Mouse (Mus musculus) forebrain, embryonic 13.5 days (tissue): Measurements from ENCODE around the gene Fam107b. TPM values are rescaled to one million over a fixed set of nuclear protein-coding genes. Genes with fewer than 3 reads are reported as not detected.
A peak's percentile ranks its signal among the peaks of the same experiment; 100 is the strongest.
"Not testable (repeated sequence)": the region's sequence is repeated elsewhere in the genome, so short reads cannot be mapped to it uniquely, and the experiment has no call there.

Experiments
- ATAC-seq: fragments of 200-750 bp; cut with Nextera tagmentation; 2 replicates; pipeline ENCODE4 v1.8.0; 2017
- H3K27ac ChIP-seq: fragments of 300-500 bp; sonication (generic); 2 replicates; pipeline ENCODE4 v1.5.1; 2015; ENCODE audit warnings: inconsistent platforms, mild to moderate bottlenecking, moderate library complexity
- H3K27me3 ChIP-seq: fragments of 300-500 bp; sonication (generic); 2 replicates; pipeline ENCODE4 v1.6.1; 2015; ENCODE audit warnings: mild to moderate bottlenecking, inconsistent platforms
- H3K36me3 ChIP-seq: fragments of 300-500 bp; sonication (generic); 2 replicates; pipeline ENCODE4 v1.6.1; 2015; ENCODE audit warnings: mild to moderate bottlenecking, inconsistent platforms; ENCODE audit not compliant: poor library complexity, severe bottlenecking
- H3K4me1 ChIP-seq: fragments of 300-500 bp; sonication (generic); 2 replicates; pipeline ENCODE4 v1.6.1; 2015; ENCODE audit warnings: inconsistent platforms
- H3K4me2 ChIP-seq: fragments of 300-500 bp; sonication (generic); 2 replicates; pipeline ENCODE4 v1.6.1; 2015; ENCODE audit warnings: inconsistent platforms, mild to moderate bottlenecking, moderate library complexity
- H3K4me3 ChIP-seq: fragments of 300-500 bp; sonication (generic); 2 replicates; pipeline ENCODE4 v1.5.1; 2015; ENCODE audit warnings: mild to moderate bottlenecking, inconsistent platforms
- H3K9ac ChIP-seq: fragments of 300-500 bp; sonication (generic); 2 replicates; pipeline ENCODE4 v1.6.1; 2015; ENCODE audit warnings: mild to moderate bottlenecking, inconsistent platforms
- H3K9me3 ChIP-seq: fragments of 300-500 bp; sonication (generic); replicated peaks from 2 replicates; pipeline ENCODE4 v1.6.1; 2016; ENCODE audit warnings: inconsistent platforms
- WGBS: fragments of 180-500 bp; shearing (Covaris S2); methylation state at CpG from one replicate; pipeline ENCODE4 v1.1.7; 2015; 5-methylcytosine and 5-hydroxymethylcytosine counted together
- polyA plus RNA-seq: library from polyadenylated mRNA; unstranded; fragments of >200 nt; fragmentation: Nextera tagmentation; extraction: Ambion mirVana; gene quantifications from 2 replicates; pipeline ENCODE4 v1.2.1, GENCODE M21; 2015

The Fam107b gene
- polyA plus RNA-seq, 1 experiment from 2014 or later = 45.2 TPM

- Histone ChIP-seq H3K27ac (no peak overlapping the region), H3K36me3 (no peaks in the 10 kb centered on the region), H3K9ac (no peak overlapping the region), H3K4me2 (no peak overlapping the region), H3K27me3 (no peaks in the 10 kb centered on the region), H3K4me3 (no peak overlapping the region), H3K9me3 (no peaks in the 10 kb centered on the region), H3K4me1 (no peaks in the 10 kb centered on the region)
- ATAC-seq = no peak
- WGBS = 86% methylated on average over 1 of the region's 1 CpGs
These were observed 136.9 kb downstream of the Fam107b start for GRCm38 (mm10) chr2:3707236-3707635.

- H3K27ac ChIP-seq = no peak overlapping the region
- H3K9me3 ChIP-seq = no peaks in the 10 kb centered on the region
- H3K4me1 ChIP-seq = no peaks in the 10 kb centered on the region
- no peak overlapping the region for H3K9ac ChIP-seq
- no peak overlapping the region for H3K4me2 ChIP-seq
- no peaks in the 10 kb centered on the region for H3K36me3 ChIP-seq
- WGBS = 93% methylated on average over 4 of the region's 4 CpGs
- no peak for ATAC-seq
- H3K27me3 ChIP-seq = no peaks in the 10 kb centered on the region
- no peak overlapping the region for H3K4me3 ChIP-seq
These were observed 138.3 kb downstream of the Fam107b start for GRCm38 (mm10) chr2:3708621-3709020.

GRCm38 (mm10) chr2:3709882-3710281 lies 139.6 kb downstream of the Fam107b start:
- no peak for ATAC-seq
- Histone ChIP-seq H3K9ac (no peak overlapping the region), H3K9me3 (no peaks in the 10 kb centered on the region), H3K36me3 (no peaks in the 10 kb centered on the region), H3K4me3 (no peak overlapping the region), H3K4me1 (peaks cover 9% of the 10 kb centered on the region), H3K4me2 (no peak overlapping the region), H3K27me3 (no peaks in the 10 kb centered on the region), H3K27ac (no peak overlapping the region)
- WGBS = 92% methylated on average over 2 of the region's 2 CpGs

GRCm38 (mm10) chr2:3710521-3710920 lies 140.2 kb downstream of the Fam107b start:
- Histone ChIP-seq H3K36me3 (no peaks in the 10 kb centered on the region), H3K27me3 (no peaks in the 10 kb centered on the region), H3K4me3 (no peak overlapping the region), H3K9me3 (no peaks in the 10 kb centered on the region), H3K27ac (no peak overlapping the region), H3K9ac (no peak overlapping the region), H3K4me1 (peaks cover 14% of the 10 kb centered on the region), H3K4me2 (no peak overlapping the region)
- ATAC-seq = no peak
- WGBS = 91% methylated on average over 3 of the region's 3 CpGs

GRCm38 (mm10) chr2:3712369-3713042 lies 142.2 kb downstream of the Fam107b start:
- 61% methylated on average over 3 of the region's 3 CpGs for WGBS
- Histone ChIP-seq H3K9ac (no peak overlapping the region), H3K4me3 (no peak overlapping the region)

GRCm38 (mm10) chr2:3713212-3713681 lies 143.0 kb downstream of the Fam107b start:
- Histone ChIP-seq H3K4me2 (peak overlapping the region; percentile 69), H3K4me3 (peak overlapping the region; percentile 98), H3K4me1 (peaks cover 34% of the 10 kb centered on the region), H3K36me3 (no peaks in the 10 kb centered on the region), H3K9me3 (no peaks in the 10 kb centered on the region), H3K27me3 (no peaks in the 10 kb centered on the region), H3K9ac (peak overlapping the region; percentile 98), H3K27ac (peak overlapping the region; percentile 80)
- ATAC-seq = peak; percentile 96
- WGBS = under 1% methylated on average over 41 of the region's 41 CpGs

More at GRCm38 (mm10) chr2:3712369-3713042, 142.2 kb downstream of the Fam107b start:
- peaks cover 34% of the 10 kb centered on the region for H3K4me1 ChIP-seq
- no peaks in the 10 kb centered on the region for H3K9me3 ChIP-seq
- no peaks in the 10 kb centered on the region for H3K36me3 ChIP-seq
- ATAC-seq = 0 out of 2 replicates have a peak, but pooled peaks have one; percentile 7
- no peak overlapping the region for H3K27ac ChIP-seq
- H3K4me2 ChIP-seq = no peak overlapping the region
- H3K27me3 ChIP-seq = no peaks in the 10 kb centered on the region

- Histone ChIP-seq H3K4me3 (peak overlapping the region; percentile 98), H3K4me2 (peak overlapping the region; percentile 69), H3K9ac (peak overlapping the region; percentile 98), H3K36me3 (no peaks in the 10 kb centered on the region), H3K27me3 (no peaks in the 10 kb centered on the region), H3K4me1 (peaks cover 34% of the 10 kb centered on the region), H3K27ac (peak overlapping the region; percentile 80), H3K9me3 (no peaks in the 10 kb centered on the region)
- under 1% methylated on average over 35 of the region's 38 CpGs for WGBS
- no peak for ATAC-seq
These were observed 143.5 kb downstream of the Fam107b start for GRCm38 (mm10) chr2:3713682-3714361.

GRCm38 (mm10) chr2:3714511-3714910 lies 144.2 kb downstream of the Fam107b start:
- H3K9ac ChIP-seq = peak overlapping the region; percentile 98
- H3K4me2 ChIP-seq = peak overlapping the region; percentile 69
- H3K9me3 ChIP-seq = no peaks in the 10 kb centered on the region
- peaks cover 34% of the 10 kb centered on the region for H3K4me1 ChIP-seq
- H3K4me3 ChIP-seq = peak overlapping the region; percentile 98
- H3K36me3 ChIP-seq = no peaks in the 10 kb centered on the region
- no peak for ATAC-seq
- 50% methylated on average over 1 of the region's 1 CpGs for whole genome bisulfite sequencing
- no peak overlapping the region for H3K27ac ChIP-seq
- no peaks in the 10 kb centered on the region for H3K27me3 ChIP-seq

- no peak overlapping the region for H3K9ac ChIP-seq
- no peak for ATAC-seq
- peak overlapping the region; percentile 34 for H3K4me2 ChIP-seq
- no peaks in the 10 kb centered on the region for H3K36me3 ChIP-seq
- H3K27ac ChIP-seq = no peak overlapping the region
- no peak overlapping the region for H3K4me3 ChIP-seq
- 70% methylated on average over 3 of the region's 3 CpGs for WGBS
- no peaks in the 10 kb centered on the region for H3K9me3 ChIP-seq
- H3K4me1 ChIP-seq = peaks cover 34% of the 10 kb centered on the region
- no peaks in the 10 kb centered on the region for H3K27me3 ChIP-seq
These were observed 145.1 kb downstream of the Fam107b start for GRCm38 (mm10) chr2:3715424-3715823.

- ATAC-seq = no peak
- H3K9me3 ChIP-seq = no peaks in the 10 kb centered on the region
- H3K36me3 ChIP-seq = no peaks in the 10 kb centered on the region
- H3K4me2 ChIP-seq = no peak overlapping the region
- peaks cover 39% of the 10 kb centered on the region for H3K4me1 ChIP-seq
- no peaks in the 10 kb centered on the region for H3K27me3 ChIP-seq
- no peak overlapping the region for H3K9ac ChIP-seq
- no peak overlapping the region for H3K4me3 ChIP-seq
- WGBS = 53% methylated on average over 5 of the region's 5 CpGs
- no peak overlapping the region for H3K27ac ChIP-seq
These were observed 147.0 kb downstream of the Fam107b start for GRCm38 (mm10) chr2:3717268-3717667.

GRCm38 (mm10) chr2:3717847-3718246 lies 147.6 kb downstream of the Fam107b start:
- Histone ChIP-seq H3K4me1 (peaks cover 39% of the 10 kb centered on the region), H3K4me2 (no peak overlapping the region), H3K36me3 (no peaks in the 10 kb centered on the region), H3K9me3 (no peaks in the 10 kb centered on the region), H3K27me3 (no peaks in the 10 kb centered on the region), H3K27ac (no peak overlapping the region), H3K9ac (no peak overlapping the region), H3K4me3 (no peak overlapping the region)
- no peak for ATAC-seq
- WGBS = 85% methylated on average over 4 of the region's 4 CpGs

GRCm38 (mm10) chr2:3719436-3720121 lies 149.3 kb downstream of the Fam107b start:
- not testable (repeated sequence) for H3K27ac ChIP-seq, H3K27me3 ChIP-seq, H3K9me3 ChIP-seq, H3K36me3 ChIP-seq, H3K4me2 ChIP-seq, H3K9ac ChIP-seq, ATAC-seq, H3K4me3 ChIP-seq
- H3K4me1 ChIP-seq = peaks cover 39% of the 10 kb centered on the region
- 91% methylated on average over 5 of the region's 5 CpGs for WGBS
